Mouse (Mus musculus) lung, embryonic 16.5 days (tissue): ENCODE measurements at regions not wholly inside any gene's neighbourhood (a gene's known extent, or its start where the extent isn't known, plus 50 kb on each side); places are given as distances from the start of the nearest gene placed in this dataset.

Experiments used
- ATAC-seq: fragments of 200-750 bp; cut with Nextera tagmentation; 2 replicates; pipeline ENCODE4 v1.8.0; 2017; ENCODE audit warnings: low read depth, mild to moderate bottlenecking, moderate library complexity
- H3K27ac ChIP-seq: fragments of 300-500 bp; sonication (generic); 2 replicates; pipeline ENCODE4 v1.5.1; 2014; ENCODE audit warnings: mild to moderate bottlenecking, control low read depth, low read length
- H3K27me3 ChIP-seq: fragments of 300-500 bp; sonication (generic); 2 replicates; pipeline ENCODE4 v1.6.1; 2014; ENCODE audit warnings: low read depth, low read length, mixed read lengths; ENCODE audit not compliant: control insufficient read depth, insufficient read depth
- H3K36me3 ChIP-seq: fragments of 300-500 bp; sonication (generic); 2 replicates; pipeline ENCODE4 v1.6.1; 2014; ENCODE audit warnings: low read length; ENCODE audit not compliant: control insufficient read depth, insufficient read depth
- H3K4me1 ChIP-seq: fragments of 300-500 bp; sonication (generic); replicated peaks from 2 replicates; pipeline ENCODE4 v1.6.1; 2014; ENCODE audit warnings: low read length, mixed read lengths; ENCODE audit not compliant: control insufficient read depth, insufficient read depth
- H3K4me2 ChIP-seq: fragments of 300-500 bp; sonication (generic); 2 replicates; pipeline ENCODE4 v1.6.1; 2014; ENCODE audit warnings: low read depth, low read length, control low read depth
- H3K4me3 ChIP-seq: fragments of 300-500 bp; sonication (generic); 2 replicates; pipeline ENCODE4 v1.5.1; 2014; ENCODE audit warnings: mild to moderate bottlenecking, low read length, control low read depth
- H3K9ac ChIP-seq: fragments of 300-500 bp; sonication (generic); 2 replicates; pipeline ENCODE4 v1.6.1; 2014; ENCODE audit warnings: low read length, control low read depth
- H3K9me3 ChIP-seq: fragments of 300-500 bp; sonication (generic); 2 replicates; pipeline ENCODE4 v1.6.1; 2016; ENCODE audit warnings: low read length; ENCODE audit not compliant: control insufficient read depth
- WGBS: fragments of 180-500 bp; shearing (Covaris S2); extraction: QIAGEN DNeasy Blood & Tissue Kit; methylation state at CpG from one replicate; pipeline ENCODE4 v1.1.7; 2014; 5-methylcytosine and 5-hydroxymethylcytosine counted together

DNA sequence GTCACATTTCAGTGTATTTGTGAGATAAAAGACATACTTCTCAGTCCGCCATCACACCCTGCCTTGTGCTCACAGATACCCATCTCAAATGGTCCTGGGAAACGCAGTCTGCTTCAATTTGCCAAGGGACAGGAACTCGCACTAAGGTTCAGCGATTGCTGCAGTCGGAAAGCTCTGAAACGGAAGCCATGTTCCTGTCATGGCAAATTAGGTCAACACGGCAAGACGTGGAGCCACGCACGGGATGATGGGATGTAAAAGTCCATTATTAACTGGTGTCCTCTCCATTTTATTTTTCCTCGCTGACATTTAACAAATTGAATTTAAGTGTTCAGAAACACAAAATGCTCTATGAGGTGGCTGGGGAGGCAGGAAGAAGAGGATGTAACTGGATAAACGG is 212.4 kb downstream of the Rpl36a-ps1 start:
- WGBS = 91% methylated on average over 12 of the region's 12 CpGs
- Histone ChIP-seq H3K9me3 (no peaks in the 10 kb centered on the region), H3K36me3 (no peaks in the 10 kb centered on the region), H3K4me3 (no peak overlapping the region), H3K27ac (no peak overlapping the region), H3K4me2 (no peak overlapping the region), H3K27me3 (no peaks in the 10 kb centered on the region), H3K4me1 (no peaks in the 10 kb centered on the region), H3K9ac (no peak overlapping the region)
- no peak for ATAC-seq

GRCm38 (mm10) chr14:98772080-98772479 is 222.0 kb downstream of the Rpl36a-ps1 start:
- WGBS = 77% methylated on average over 4 of the region's 4 CpGs
- Histone ChIP-seq H3K9ac (no peak overlapping the region), H3K27me3 (no peaks in the 10 kb centered on the region)

GRCm38 (mm10) chr14:98768845-98769244 is 225.3 kb downstream of the Rpl36a-ps1 start:
- 63% methylated on average over 2 of the region's 2 CpGs for WGBS
- H3K4me2 ChIP-seq = no peak overlapping the region
- H3K36me3 ChIP-seq = no peaks in the 10 kb centered on the region
- ATAC-seq = no peak
- H3K27me3 ChIP-seq = no peaks in the 10 kb centered on the region
- no peak overlapping the region for H3K27ac ChIP-seq
- H3K4me1 ChIP-seq = no peaks in the 10 kb centered on the region
- H3K9me3 ChIP-seq = no peaks in the 10 kb centered on the region
- H3K9ac ChIP-seq = no peak overlapping the region
- H3K4me3 ChIP-seq = no peak overlapping the region

More at GRCm38 (mm10) chr14:98772080-98772479, 222.0 kb downstream of the Rpl36a-ps1 start:
- no peaks in the 10 kb centered on the region for H3K4me1 ChIP-seq
- no peak overlapping the region for H3K27ac ChIP-seq
- no peaks in the 10 kb centered on the region for H3K9me3 ChIP-seq
- no peaks in the 10 kb centered on the region for H3K36me3 ChIP-seq
- H3K4me3 ChIP-seq = no peak overlapping the region
- ATAC-seq = no peak
- H3K4me2 ChIP-seq = no peak overlapping the region

GRCm38 (mm10) chr14:98767481-98767880 is 226.6 kb downstream of the Rpl36a-ps1 start:
- 83% methylated on average over 7 of the region's 7 CpGs for WGBS
- Histone ChIP-seq H3K27me3 (no peaks in the 10 kb centered on the region), H3K4me3 (no peak overlapping the region), H3K27ac (no peak overlapping the region), H3K9ac (no peak overlapping the region), H3K36me3 (no peaks in the 10 kb centered on the region), H3K4me1 (no peaks in the 10 kb centered on the region), H3K9me3 (no peaks in the 10 kb centered on the region), H3K4me2 (no peak overlapping the region)
- no peak for ATAC-seq

GRCm38 (mm10) chr14:98765358-98765757 is 228.8 kb downstream of the Rpl36a-ps1 start:
- no peak overlapping the region for H3K4me2 ChIP-seq
- H3K4me3 ChIP-seq = no peak overlapping the region
- H3K27ac ChIP-seq = no peak overlapping the region
- no peaks in the 10 kb centered on the region for H3K27me3 ChIP-seq
- no peaks in the 10 kb centered on the region for H3K9me3 ChIP-seq
- no peaks in the 10 kb centered on the region for H3K4me1 ChIP-seq
- no peak for ATAC-seq
- H3K9ac ChIP-seq = no peak overlapping the region
- no peaks in the 10 kb centered on the region for H3K36me3 ChIP-seq

DNA sequence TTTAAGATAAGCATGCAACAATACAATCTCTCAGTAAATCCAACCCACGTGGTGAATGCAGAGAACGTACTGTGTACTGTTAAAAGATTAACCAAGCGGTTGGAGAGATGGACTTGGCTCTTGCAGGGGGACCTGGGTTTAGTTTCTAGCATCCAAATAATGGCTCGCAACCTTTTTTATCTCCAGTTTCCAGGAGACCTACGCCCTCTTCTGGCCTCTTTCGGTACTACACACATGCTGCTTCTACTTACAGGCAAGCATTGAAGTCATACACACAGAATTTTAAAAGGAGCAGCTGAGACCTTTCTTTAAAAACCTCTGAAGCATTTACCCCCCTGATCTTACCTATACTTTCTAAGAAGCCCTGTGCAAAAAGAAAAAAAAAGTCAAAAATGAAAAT is 243.4 kb downstream of the Rpl36a-ps1 start:
- Histone ChIP-seq H3K9me3 (no peaks in the 10 kb centered on the region), H3K4me2 (no peak overlapping the region)

DNA sequence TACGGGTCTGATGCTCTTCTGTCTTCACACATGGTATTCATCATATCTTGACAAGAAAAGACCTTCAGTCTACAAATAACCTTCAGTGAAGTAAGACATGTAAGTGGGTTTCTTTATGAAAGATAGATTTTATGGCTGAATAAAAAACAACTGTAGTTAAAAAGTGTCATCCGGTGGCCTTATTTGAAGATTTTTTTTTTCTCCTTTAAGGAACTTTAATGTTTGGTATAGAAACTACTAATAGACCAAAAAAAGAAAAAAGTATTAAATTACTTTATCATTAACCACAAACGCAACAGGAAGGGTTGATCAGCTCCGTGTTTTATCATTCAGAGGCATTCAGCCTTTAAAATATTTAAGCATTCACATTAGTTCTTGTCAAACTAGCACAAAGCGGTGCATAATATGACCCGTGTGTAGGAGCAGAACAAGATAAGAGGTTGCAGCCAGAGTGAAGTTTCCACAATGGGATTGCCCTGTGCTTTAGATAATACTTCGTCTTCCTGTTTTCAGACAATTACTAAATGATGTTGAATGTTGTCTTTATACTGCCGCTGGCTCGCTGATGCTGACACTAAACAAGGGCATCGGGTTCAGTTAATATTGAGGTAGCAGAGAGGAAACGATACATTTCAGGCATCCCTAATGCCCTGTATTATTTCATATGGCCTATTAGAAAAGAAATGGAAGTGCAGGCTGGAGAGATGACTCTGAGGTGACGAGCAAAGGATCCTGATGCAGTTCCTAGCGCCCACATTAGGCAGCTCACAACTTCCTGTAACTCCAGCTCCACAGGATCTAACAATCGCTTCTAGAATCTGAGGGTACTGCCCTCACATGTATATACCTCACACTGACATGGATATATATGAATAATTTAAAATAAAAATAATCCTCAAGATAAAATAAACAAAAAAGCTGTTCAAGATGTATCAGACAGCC is 244.8 kb downstream of the Rpl36a-ps1 start:
- H3K4me1 ChIP-seq = no peaks in the 10 kb centered on the region
- H3K4me3 ChIP-seq = no peak overlapping the region
- H3K4me2 ChIP-seq = no peak overlapping the region
- ATAC-seq = no peak
- H3K9me3 ChIP-seq = no peaks in the 10 kb centered on the region
- H3K36me3 ChIP-seq = no peaks in the 10 kb centered on the region
- no peaks in the 10 kb centered on the region for H3K27me3 ChIP-seq
- no peak overlapping the region for H3K9ac ChIP-seq
- H3K27ac ChIP-seq = no peak overlapping the region
- WGBS = 71% methylated on average over 14 of the region's 14 CpGs

More for the DNA sequence above, 243.4 kb downstream of the Rpl36a-ps1 start:
- Histone ChIP-seq H3K27ac (no peak overlapping the region), H3K4me3 (no peak overlapping the region), H3K9ac (no peak overlapping the region), H3K36me3 (no peaks in the 10 kb centered on the region), H3K4me1 (no peaks in the 10 kb centered on the region), H3K27me3 (no peaks in the 10 kb centered on the region)
- 90% methylated on average over 6 of the region's 6 CpGs for WGBS
- no peak for ATAC-seq

DNA sequence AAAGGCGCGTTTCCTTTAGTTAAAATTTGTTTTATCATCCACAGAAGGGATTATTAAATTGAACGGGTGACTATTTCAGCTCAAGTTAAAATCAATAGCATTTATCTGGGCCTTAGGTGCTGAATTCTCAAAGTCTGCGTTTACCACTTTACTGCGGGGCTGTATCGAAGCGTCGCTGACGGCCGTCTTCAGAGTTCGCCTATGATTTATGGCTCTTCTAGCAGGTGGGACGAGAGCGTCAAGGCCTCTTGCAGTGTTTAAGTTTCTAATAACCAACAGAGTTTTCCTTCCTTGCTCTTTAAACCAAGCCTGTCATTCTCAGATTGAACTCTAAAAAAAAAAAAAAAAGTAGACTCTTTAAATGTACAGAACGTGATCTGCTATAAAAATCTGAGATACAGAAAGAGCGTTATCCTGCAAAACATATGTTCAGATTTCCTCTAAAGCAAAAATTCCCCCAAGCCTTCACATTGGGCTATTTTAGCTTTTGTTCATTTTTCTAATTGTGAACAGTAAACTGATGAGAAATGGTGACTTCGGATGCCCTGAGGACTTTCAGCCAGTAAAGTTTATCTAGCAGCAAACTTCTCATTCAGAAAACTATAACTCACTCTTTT is 246.9 kb downstream of the Rpl36a-ps1 start:
- Histone ChIP-seq H3K36me3 (no peaks in the 10 kb centered on the region), H3K4me3 (no peak overlapping the region), H3K27me3 (no peaks in the 10 kb centered on the region), H3K9me3 (no peaks in the 10 kb centered on the region), H3K4me2 (no peak overlapping the region), H3K4me1 (no peaks in the 10 kb centered on the region), H3K27ac (no peak overlapping the region), H3K9ac (no peak overlapping the region)
- 49% methylated on average over 16 of the region's 16 CpGs for WGBS
- no peak for ATAC-seq

DNA sequence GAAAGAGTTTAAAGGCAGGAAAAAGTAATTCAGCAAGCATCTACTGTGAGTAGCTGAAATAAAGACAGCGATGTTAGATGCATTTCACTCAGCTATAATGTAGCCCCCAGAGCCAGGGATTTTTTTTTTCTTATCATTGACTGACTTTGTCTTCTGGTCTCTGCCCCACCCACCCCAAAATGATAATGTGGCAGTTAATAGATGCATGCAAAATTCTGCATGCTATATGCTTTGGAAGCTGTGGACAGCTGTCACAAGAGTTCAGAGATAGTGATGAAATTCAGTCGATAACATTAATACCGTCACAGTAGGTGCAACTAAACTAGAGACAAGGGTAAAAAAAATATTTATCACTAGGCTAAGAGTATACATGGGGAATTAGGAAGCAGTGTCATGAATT is 263.7 kb downstream of the Rpl36a-ps1 start:
- no peak overlapping the region for H3K9ac ChIP-seq
- WGBS = 84% methylated on average over 3 of the region's 3 CpGs
- no peak overlapping the region for H3K4me2 ChIP-seq
- no peaks in the 10 kb centered on the region for H3K36me3 ChIP-seq
- no peak overlapping the region for H3K27ac ChIP-seq
- no peaks in the 10 kb centered on the region for H3K9me3 ChIP-seq
- H3K4me1 ChIP-seq = no peaks in the 10 kb centered on the region
- no peak overlapping the region for H3K4me3 ChIP-seq
- H3K27me3 ChIP-seq = no peaks in the 10 kb centered on the region
- ATAC-seq = no peak
